Mouse (Mus musculus) small intestine, adult 2 months (tissue): ENCODE measurements at regions not wholly inside any gene's neighbourhood (a gene's known extent, or its start where the extent isn't known, plus 50 kb on each side); places are given as distances from the start of the nearest gene placed in this dataset.
"Not testable (repeated sequence)": the region's sequence is repeated elsewhere in the genome, so short reads cannot be mapped to it uniquely, and the experiment has no call there.

Experiments used
- CTCF ChIP-seq: fragments of 200-500 bp; IDR thresholded peaks from 2 replicates; pipeline ENCODE4 v1.5.1; 2012; ENCODE audit warnings: low read depth, mild to moderate bottlenecking, control low read depth, inconsistent platforms, low read length, moderate library complexity, mixed read lengths; ENCODE audit not compliant: insufficient replicate concordance, insufficient read length; ENCODE audit errors: extremely low read depth
- POLR2A ChIP-seq: fragments of 200-500 bp; IDR thresholded peaks from 2 replicates; pipeline ENCODE4 v1.6.1; 2012; ENCODE audit warnings: low read depth, mild to moderate bottlenecking, control low read depth, inconsistent platforms, low read length, moderate library complexity

DNA sequence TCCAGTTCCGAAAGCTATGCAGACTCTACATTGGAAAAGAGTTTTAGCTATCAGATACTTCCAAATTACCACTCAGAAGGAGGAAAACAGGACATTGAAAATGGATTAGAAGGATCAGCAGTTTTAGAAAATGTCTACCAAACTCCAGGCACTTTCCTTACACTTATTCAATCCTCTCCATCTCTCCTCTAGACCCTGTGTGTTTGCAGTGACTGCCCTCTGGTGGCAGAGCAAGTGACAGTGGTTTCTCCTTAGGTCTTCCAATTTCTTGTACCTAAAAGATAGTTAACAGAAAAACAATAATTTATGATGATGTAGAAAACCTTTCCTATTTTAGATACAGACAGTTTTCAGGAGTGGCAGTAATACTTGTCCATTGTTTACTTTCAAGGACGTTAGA, 104.4 kb downstream of the Tcp10c start:
- TF ChIP-seq CTCF, POLR2A: not testable (repeated sequence)
